Mouse (Mus musculus) heart, embryonic 11.5 days (tissue): Measurements from ENCODE around the gene Adgrg6. TPM values are rescaled to one million over a fixed set of nuclear protein-coding genes. Genes with fewer than 3 reads are reported as not detected.
A peak's percentile ranks its signal among the peaks of the same experiment; 100 is the strongest.

ENCODE experiments used
- ATAC-seq: fragments of 200-750 bp; cut with Nextera tagmentation; replicated peaks from 2 replicates; pipeline ENCODE4 v1.8.0; 2017; ENCODE audit warnings: moderate library complexity; ENCODE audit not compliant: insufficient number of reproducible peaks, low FRiP score, low TSS enrichment
- H3K27ac ChIP-seq: fragments of 300-500 bp; sonication (generic); 2 replicates; pipeline ENCODE4 v1.5.1; 2014; ENCODE audit warnings: mild to moderate bottlenecking, low read depth, low read length
- H3K27me3 ChIP-seq: fragments of 300-500 bp; sonication (generic); 2 replicates; pipeline ENCODE4 v1.6.1; 2014; ENCODE audit warnings: mild to moderate bottlenecking, low read length, mixed read lengths; ENCODE audit not compliant: control insufficient read depth, insufficient read depth
- H3K36me3 ChIP-seq: fragments of 300-500 bp; sonication (generic); 2 replicates; pipeline ENCODE4 v1.6.1; 2014; ENCODE audit warnings: mild to moderate bottlenecking, low read length, moderate library complexity, mixed read lengths; ENCODE audit not compliant: control insufficient read depth, insufficient read depth
- H3K4me1 ChIP-seq: fragments of 300-500 bp; sonication (generic); 2 replicates; pipeline ENCODE4 v1.6.1; 2014; ENCODE audit warnings: low read length; ENCODE audit not compliant: control insufficient read depth, insufficient read depth
- H3K4me2 ChIP-seq: fragments of 300-500 bp; sonication (generic); 2 replicates; pipeline ENCODE4 v1.6.1; 2014; ENCODE audit warnings: mild to moderate bottlenecking, moderate library complexity
- H3K4me3 ChIP-seq: fragments of 300-500 bp; sonication (generic); 2 replicates; pipeline ENCODE4 v1.5.1; 2014; ENCODE audit warnings: low read depth, low read length
- H3K9ac ChIP-seq: fragments of 300-500 bp; sonication (generic); 2 replicates; pipeline ENCODE4 v1.6.1; 2014; ENCODE audit warnings: mild to moderate bottlenecking, low read depth, low read length, moderate library complexity
- H3K9me3 ChIP-seq: fragments of 300-500 bp; sonication (generic); replicated peaks from 2 replicates; pipeline ENCODE4 v1.6.1; 2016; ENCODE audit warnings: low read length; ENCODE audit not compliant: control insufficient read depth
- WGBS: fragments of 180-500 bp; shearing (Covaris S2); extraction: QIAGEN DNeasy Blood & Tissue Kit; methylation state at CpG from one replicate; pipeline ENCODE4 v1.1.7; 2014; ENCODE audit not compliant: insufficient replicate concordance; 5-methylcytosine and 5-hydroxymethylcytosine counted together
- polyA plus RNA-seq: library from polyadenylated mRNA; unstranded; fragments of >200 nt; fragmentation: Nextera tagmentation; extraction: Ambion mirVana; gene quantifications from 2 replicates; pipeline ENCODE4 v1.2.1, GENCODE M21; 2014

The Adgrg6 gene
- polyA plus RNA-seq, 1 experiment from 2014 or later: 23.8 TPM

DNA sequence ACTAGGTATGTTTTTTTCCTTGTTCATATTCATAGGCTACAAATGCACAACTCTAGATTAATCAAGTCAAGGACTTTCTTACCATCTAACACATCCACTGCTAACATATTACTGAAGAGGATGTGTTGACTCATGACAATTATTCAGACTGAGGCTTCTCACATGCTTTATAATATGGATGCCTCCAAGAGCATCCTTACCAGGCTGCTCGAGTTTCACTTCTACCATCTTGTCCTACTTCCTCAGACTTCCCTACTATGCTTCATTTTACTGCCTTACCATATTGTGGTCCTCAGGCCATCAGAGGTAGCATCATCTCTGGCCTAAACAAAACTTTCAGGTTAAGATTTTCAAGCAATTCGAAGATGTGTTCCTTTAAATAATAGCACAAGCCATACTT is 69.8 kb downstream of the Adgrg6 start:
- 70% methylated on average over 2 of the region's 2 CpGs for WGBS
- H3K27ac ChIP-seq: no peak overlapping the region
- no peaks in the 10 kb centered on the region for H3K36me3 ChIP-seq
- ATAC-seq: no peak
- H3K4me3 ChIP-seq: no peak overlapping the region
- H3K9ac ChIP-seq: no peak overlapping the region
- H3K9me3 ChIP-seq: no peaks in the 10 kb centered on the region
- no peaks in the 10 kb centered on the region; the same call in 1 of the 2 replicates for H3K4me1 ChIP-seq
- no peak overlapping the region for H3K4me2 ChIP-seq
- no peaks in the 10 kb centered on the region for H3K27me3 ChIP-seq

DNA sequence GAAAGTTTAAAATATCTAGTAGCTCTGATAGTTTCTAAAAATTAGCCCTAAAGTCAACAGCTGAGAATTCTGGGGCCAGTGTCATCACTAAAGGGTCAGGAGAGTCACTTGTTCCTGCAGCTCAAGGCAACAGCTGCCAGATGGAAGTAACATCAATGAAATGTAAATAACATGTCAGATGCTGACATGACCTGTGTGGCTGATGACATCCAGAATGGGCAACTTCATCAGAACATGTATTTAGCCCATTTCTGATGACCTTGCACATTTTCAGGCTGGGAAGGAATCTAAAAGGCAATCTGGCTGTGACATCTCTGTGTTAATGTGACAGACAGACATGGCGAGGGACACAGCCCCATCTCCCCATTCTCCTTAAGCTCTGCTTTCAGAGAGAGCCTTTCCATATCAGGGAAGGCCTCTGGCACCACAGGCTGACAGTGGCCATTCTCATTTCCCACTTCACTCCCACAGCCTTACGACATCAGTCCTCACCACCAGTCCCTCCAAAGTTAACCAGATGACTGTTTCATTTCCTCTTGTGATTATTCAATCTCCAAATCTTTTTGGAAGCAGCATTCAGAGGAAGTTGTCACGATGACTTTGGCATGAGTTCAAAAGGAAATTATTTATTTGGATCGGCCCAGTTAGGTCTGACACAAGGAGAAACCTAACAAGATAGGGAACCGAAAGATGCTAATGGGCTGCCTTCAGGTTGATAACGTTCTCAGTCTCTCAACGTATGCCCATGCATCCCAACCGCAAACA is 70.7 kb downstream of the Adgrg6 start:
- H3K9me3 ChIP-seq: no peaks in the 10 kb centered on the region
- no peak overlapping the region for H3K9ac ChIP-seq
- H3K27ac ChIP-seq: no peak overlapping the region
- no peak overlapping the region for H3K4me3 ChIP-seq
- H3K27me3 ChIP-seq: no peaks in the 10 kb centered on the region
- no peaks in the 10 kb centered on the region; the same call in 1 of the 2 replicates for H3K4me1 ChIP-seq
- H3K4me2 ChIP-seq: no peak overlapping the region
- WGBS: 50% methylated on average over 8 of the region's 8 CpGs
- ATAC-seq: no peak
- H3K36me3 ChIP-seq: no peaks in the 10 kb centered on the region

DNA sequence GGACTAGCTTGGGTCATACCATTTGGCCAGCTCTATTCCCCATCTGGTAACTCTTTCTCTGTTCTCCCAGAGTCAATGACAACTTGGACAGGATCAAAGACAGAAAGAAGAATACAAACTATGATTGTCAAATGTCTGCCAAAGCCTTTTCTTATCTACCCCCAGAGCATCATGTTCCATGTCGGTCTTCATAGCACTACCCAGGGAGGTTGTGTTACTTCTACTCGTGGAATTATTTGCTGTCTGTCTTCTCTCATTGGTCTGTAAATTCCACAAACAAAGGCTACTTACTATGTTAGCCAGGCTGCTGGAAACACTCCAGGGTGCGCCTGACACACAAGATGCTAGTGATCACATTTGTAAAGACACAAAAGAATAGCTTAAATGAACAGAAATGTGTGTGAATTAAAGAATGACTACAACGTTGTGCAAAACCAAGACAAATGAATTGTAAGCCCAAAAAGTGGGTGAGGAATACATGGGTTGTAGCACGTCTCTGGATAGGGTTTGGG is 74.4 kb downstream of the Adgrg6 start:
- H3K9me3 ChIP-seq: no peaks in the 10 kb centered on the region
- ATAC-seq: no peak
- H3K4me2 ChIP-seq: no peak overlapping the region
- H3K9ac ChIP-seq: no peak overlapping the region
- WGBS: 59% methylated on average over 5 of the region's 5 CpGs
- no peaks in the 10 kb centered on the region for H3K4me1 ChIP-seq
- no peak overlapping the region for H3K27ac ChIP-seq
- no peaks in the 10 kb centered on the region for H3K36me3 ChIP-seq
- H3K4me3 ChIP-seq: no peak overlapping the region
- H3K27me3 ChIP-seq: no peaks in the 10 kb centered on the region

DNA sequence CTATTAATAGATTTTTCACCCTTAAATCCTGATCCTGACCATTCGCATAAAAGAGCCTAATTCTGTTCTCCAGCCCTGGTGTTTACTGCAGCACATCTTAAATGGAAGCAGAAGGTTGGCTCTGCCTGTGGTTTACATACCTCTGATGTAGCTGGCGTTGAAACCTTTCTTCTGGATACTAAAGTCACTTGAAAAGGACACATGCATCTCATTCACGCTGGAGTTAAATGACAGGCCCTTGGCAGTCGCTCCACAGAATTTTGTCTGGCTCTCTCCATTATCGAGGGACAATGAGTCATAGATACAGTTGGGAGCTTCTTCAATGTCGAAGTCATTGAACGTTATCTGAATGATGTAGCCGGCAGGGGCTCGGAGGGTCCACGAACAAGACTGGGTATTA is 76.8 kb downstream of the Adgrg6 start:
- Histone ChIP-seq H3K9me3 (no peaks in the 10 kb centered on the region), H3K27ac (no peak overlapping the region), H3K4me2 (no peak overlapping the region), H3K4me1 (no peaks in the 10 kb centered on the region), H3K27me3 (no peaks in the 10 kb centered on the region), H3K4me3 (no peak overlapping the region), H3K9ac (no peak overlapping the region), H3K36me3 (no peaks in the 10 kb centered on the region)
- no peak for ATAC-seq
- WGBS: 60% methylated on average over 10 of the region's 10 CpGs

DNA sequence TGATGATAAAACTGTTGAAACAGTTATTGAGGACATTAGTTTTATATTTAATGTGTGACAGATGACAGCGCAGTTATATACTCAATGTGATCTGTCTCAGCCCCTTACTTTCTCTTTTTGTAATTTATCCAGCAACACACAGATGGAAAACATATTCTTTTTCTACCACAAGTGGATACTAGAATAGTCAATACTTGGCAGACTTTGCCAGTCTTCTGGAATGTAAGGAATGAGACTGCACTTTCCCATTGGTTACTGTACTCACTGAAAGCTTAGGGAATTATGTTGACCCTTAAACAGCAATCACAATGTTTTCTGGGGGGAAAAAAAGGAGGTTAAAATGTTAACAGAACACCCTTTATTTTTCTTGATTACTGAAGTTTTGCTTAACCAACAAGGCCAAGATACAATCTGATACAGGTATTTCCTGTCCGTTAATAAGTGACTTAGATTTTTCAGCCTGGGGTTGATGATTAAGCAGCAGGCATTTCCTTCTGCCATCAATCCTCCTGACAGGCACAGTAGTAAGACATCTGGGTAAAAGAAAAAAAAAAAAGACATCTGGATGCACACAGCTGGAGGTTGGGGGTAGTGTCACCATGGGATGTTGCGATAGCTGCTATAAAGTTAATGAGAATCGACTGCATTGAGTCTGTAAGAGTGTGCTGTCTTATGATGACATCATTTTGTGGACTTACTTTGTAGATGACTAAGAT is 81.5 kb downstream of the Adgrg6 start:
- Histone ChIP-seq H3K27ac (no peak overlapping the region), H3K4me1 (peaks cover 4% of the 10 kb centered on the region; the same call in 1 of the 2 replicates), H3K9me3 (no peaks in the 10 kb centered on the region), H3K36me3 (no peaks in the 10 kb centered on the region), H3K4me3 (no peak overlapping the region), H3K27me3 (no peaks in the 10 kb centered on the region), H3K9ac (no peak overlapping the region), H3K4me2 (no peak overlapping the region)
- WGBS: 64% methylated on average over 4 of the region's 4 CpGs
- ATAC-seq: no peak

DNA sequence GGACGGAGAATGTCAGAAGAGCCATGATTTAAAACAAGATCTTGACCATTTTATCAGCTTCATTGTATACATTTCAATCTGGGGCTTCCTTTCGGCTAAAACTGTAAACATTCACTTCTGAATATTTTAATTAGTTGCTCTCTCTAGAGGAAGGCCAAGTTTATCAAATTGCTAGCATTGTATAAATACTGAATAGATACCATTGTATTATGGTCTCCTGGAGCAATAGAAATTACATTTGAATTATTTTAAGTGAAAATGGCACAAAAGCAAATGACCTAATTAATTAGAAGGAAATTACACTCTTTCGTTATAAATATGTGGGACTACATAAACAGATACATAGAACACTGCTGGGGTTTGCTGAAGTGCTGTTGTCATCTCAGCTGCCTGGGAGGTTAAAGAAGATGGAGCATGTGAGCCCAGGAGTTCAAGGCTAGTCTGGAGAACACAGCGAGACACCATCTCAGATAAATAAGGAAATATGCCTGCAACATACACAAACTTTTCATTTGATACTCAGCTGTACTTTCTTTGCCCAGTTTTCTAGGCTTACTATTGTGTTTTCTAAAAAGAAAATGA is 84.4 kb downstream of the Adgrg6 start:
- peak overlapping the region; percentile 55; the same call in 1 of the 2 replicates for H3K27ac ChIP-seq
- H3K36me3 ChIP-seq: no peaks in the 10 kb centered on the region

DNA sequence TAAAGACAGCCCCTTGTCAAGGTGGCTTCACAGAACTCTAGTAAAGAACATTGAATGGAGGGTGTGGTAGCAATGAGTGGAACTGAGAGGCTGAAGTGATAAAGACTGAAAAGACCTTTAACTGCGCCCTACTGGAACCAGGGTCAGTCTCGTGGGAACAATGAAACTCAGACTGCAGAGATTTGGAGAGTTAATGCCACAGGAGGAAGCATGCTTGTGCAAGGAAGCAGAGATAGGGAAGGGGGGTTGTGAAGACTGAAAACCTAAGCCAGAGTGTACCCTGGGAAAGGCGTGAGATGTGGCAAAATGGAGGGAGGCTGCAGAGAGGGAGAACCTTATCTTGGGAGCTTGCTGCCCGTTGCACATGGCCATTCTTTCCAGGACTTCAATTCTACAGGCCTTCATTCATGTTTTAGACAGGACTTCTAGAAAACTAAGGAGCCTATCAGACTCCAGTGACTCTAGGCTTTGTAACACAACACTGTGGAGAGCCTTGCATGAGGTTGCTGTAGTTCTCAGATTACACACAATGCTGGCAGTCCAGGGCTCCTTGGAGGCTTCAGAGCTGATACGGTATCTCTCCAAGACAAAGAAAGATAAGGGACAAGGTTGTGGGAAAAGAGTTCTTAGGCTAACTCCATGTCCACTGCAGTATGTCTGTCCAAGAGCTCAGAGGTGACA is 85.1 kb downstream of the Adgrg6 start:
- Histone ChIP-seq H3K4me1 (peaks cover 4% of the 10 kb centered on the region; the same call in 1 of the 2 replicates), H3K27me3 (no peaks in the 10 kb centered on the region), H3K9ac (no peak overlapping the region), H3K9me3 (no peaks in the 10 kb centered on the region), H3K4me3 (no peak overlapping the region), H3K27ac (peak overlapping the region; percentile 55), H3K36me3 (no peaks in the 10 kb centered on the region), H3K4me2 (no peak overlapping the region)
- ATAC-seq: peak; percentile 76; the same call in 1 of the 2 replicates
- 22% methylated on average over 5 of the region's 5 CpGs for WGBS

More for the DNA sequence above, 84.4 kb downstream of the Adgrg6 start:
- Histone ChIP-seq H3K9me3 (no peaks in the 10 kb centered on the region), H3K4me3 (no peak overlapping the region), H3K9ac (no peak overlapping the region), H3K4me1 (peaks cover 4% of the 10 kb centered on the region; the same call in 1 of the 2 replicates), H3K4me2 (no peak overlapping the region), H3K27me3 (no peaks in the 10 kb centered on the region)
- ATAC-seq: no peak
- WGBS: 41% methylated on average over 4 of the region's 4 CpGs

DNA sequence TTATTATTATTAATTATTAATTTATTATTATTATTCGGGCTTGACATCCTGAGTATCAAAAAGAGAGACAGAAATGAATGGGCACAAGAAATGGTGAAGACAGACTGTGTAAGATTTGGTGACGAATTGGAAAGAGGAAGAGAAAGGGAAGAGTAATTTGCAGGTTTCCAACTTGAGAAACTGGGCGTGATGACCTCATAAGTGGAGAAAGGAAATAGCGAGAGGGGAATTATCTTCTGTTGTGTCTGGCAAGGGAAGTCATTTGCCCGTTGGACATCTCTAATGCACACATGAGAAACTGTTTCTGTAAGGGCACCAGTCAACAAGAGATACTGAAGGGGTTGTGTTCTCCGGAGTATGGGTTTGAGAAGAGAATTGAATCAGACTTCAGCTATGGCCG is 85.6 kb downstream of the Adgrg6 start:
- H3K4me3 ChIP-seq: no peak overlapping the region
- no peaks in the 10 kb centered on the region for H3K27me3 ChIP-seq
- peak; percentile 15; the same call in 1 of the 2 replicates for ATAC-seq
- H3K4me1 ChIP-seq: peaks cover 4% of the 10 kb centered on the region; the same call in 1 of the 2 replicates
- H3K36me3 ChIP-seq: no peaks in the 10 kb centered on the region
- no peak overlapping the region for H3K9ac ChIP-seq
- H3K27ac ChIP-seq: peak overlapping the region; percentile 55
- WGBS: 48% methylated on average over 7 of the region's 7 CpGs
- H3K4me2 ChIP-seq: no peak overlapping the region
- H3K9me3 ChIP-seq: no peaks in the 10 kb centered on the region
